Mouse (Mus musculus) cortical plate, adult 2 months (tissue): Measurements from ENCODE around the gene Sgip1.

ENCODE experiments used
- CTCF ChIP-seq: fragments of 200-500 bp; IDR thresholded peaks from 2 replicates; pipeline ENCODE4 v1.5.1; 2011; ENCODE audit warnings: mild to moderate bottlenecking, control low read depth, low read length; ENCODE audit not compliant: insufficient read depth; ENCODE audit errors: extremely low read depth
- POLR2A ChIP-seq: fragments of 200-500 bp; IDR thresholded peaks from 2 replicates; pipeline ENCODE4 v1.6.1; 2011; ENCODE audit warnings: mild to moderate bottlenecking, low read length, control low read depth; ENCODE audit not compliant: insufficient read depth; ENCODE audit errors: extremely low read depth

- TF ChIP-seq POLR2A (no peak), CTCF (no peak)
Measured at GRCm38 (mm10) chr4:102697966-102698365, 43.1 kb upstream of the Sgip1 start.
